Mouse (Mus musculus) cerebellum, adult 8-10 months (tissue): ENCODE data around the gene Vmn1r25.
"Not testable (repeated sequence)": the region's sequence is repeated elsewhere in the genome, so short reads cannot be mapped to it uniquely, and the experiment has no call there.

Experiments used
- DNase-seq: peaks from one replicate; pipeline ENCODE4 v3.0.0; 2022

Gene Vmn1r25

GRCm38 (mm10) chr6:57980710-57981109 lies at the start of gene Vmn1r25:
Gene Vmn1r25 (minus strand): TSS chr6:57980810.
- DNase-seq = no peak

GRCm38 (mm10) chr6:58017478-58017877 lies 36.9 kb upstream of the Vmn1r25 start:
- DNase-seq = peak; percentile 1

- DNase-seq = no peak
These were observed 34.4 kb upstream of the Vmn1r25 start, which contains the start of gene Vmn1r26 for GRCm38 (mm10) chr6:58015059-58015458. Gene Vmn1r26 (minus strand): TSS chr6:58015159.

- DNase-seq = not testable (repeated sequence)
These were observed 19.2 kb downstream of the Vmn1r25 start, which contains the start of gene Vmn1r24 for GRCm38 (mm10) chr6:57961403-57961802. Gene Vmn1r24 (minus strand): TSS chr6:57961503.
